Mouse (Mus musculus) small intestine, adult 2 months (tissue): ENCODE data around the gene Rspry1. TPM values are rescaled to one million over a fixed set of nuclear protein-coding genes. Genes with fewer than 3 reads are reported as not detected.
A peak's percentile ranks its signal among the peaks of the same experiment; 100 is the strongest.

Experiments
- H3K27ac ChIP-seq: fragments of 200-500 bp; 2 replicates; pipeline ENCODE4 v1.5.1; 2012; ENCODE audit warnings: low read depth, low read length, control low read depth, inconsistent platforms; ENCODE audit not compliant: insufficient read depth
- H3K27me3 ChIP-seq: fragments of 200-500 bp; 2 replicates; pipeline ENCODE4 v1.6.1; 2012; ENCODE audit warnings: mild to moderate bottlenecking, moderate library complexity, low read length, inconsistent platforms; ENCODE audit not compliant: control insufficient read depth, insufficient read depth
- H3K36me3 ChIP-seq: fragments of 200-500 bp; 2 replicates; pipeline ENCODE4 v1.6.1; 2012; ENCODE audit warnings: mild to moderate bottlenecking, low read length, control low read depth, inconsistent platforms; ENCODE audit not compliant: control insufficient read depth, insufficient read depth
- H3K4me1 ChIP-seq: fragments of 200-500 bp; 2 replicates; pipeline ENCODE4 v1.6.1; 2012; ENCODE audit warnings: low read length, inconsistent platforms, mixed read lengths; ENCODE audit not compliant: control insufficient read depth, insufficient read depth, insufficient read length
- H3K4me3 ChIP-seq: fragments of 200-500 bp; 2 replicates; pipeline ENCODE4 v1.5.1; 2012; ENCODE audit warnings: low read depth, mild to moderate bottlenecking, control low read depth, inconsistent platforms, low read length, moderate library complexity
- CTCF ChIP-seq: fragments of 200-500 bp; IDR thresholded peaks from 2 replicates; pipeline ENCODE4 v1.5.1; 2012; ENCODE audit warnings: low read depth, mild to moderate bottlenecking, control low read depth, inconsistent platforms, low read length, moderate library complexity, mixed read lengths; ENCODE audit not compliant: insufficient replicate concordance, insufficient read length; ENCODE audit errors: extremely low read depth
- POLR2A ChIP-seq: fragments of 200-500 bp; IDR thresholded peaks from 2 replicates; pipeline ENCODE4 v1.6.1; 2012; ENCODE audit warnings: low read depth, mild to moderate bottlenecking, control low read depth, inconsistent platforms, low read length, moderate library complexity
- WGBS: fragments of 180-500 bp; shearing (Covaris S2); methylation state at CpG from one replicate; pipeline ENCODE4 v1.1.7; 2018; 5-methylcytosine and 5-hydroxymethylcytosine counted together
- polyA plus RNA-seq: library from polyadenylated mRNA; depleted of rRNA; stranded (reverse); fragments of >200 nt; gene quantifications from 2 replicates; pipeline ENCODE4 v1.2.3, GENCODE M21; 2012

Gene Rspry1
- polyA plus RNA-seq, 1 experiment, result 3.5 TPM

GRCm38 (mm10) chr8:94646165-94646564 is 44.4 kb downstream of the Rspry1 start:
- TF ChIP-seq CTCF, result no peak
- no peak for TF ChIP-seq POLR2A
- H3K36me3 ChIP-seq, result peaks cover 49% of the 10 kb centered on the region
- 95% methylated on average over 3 of the region's 3 CpGs for WGBS
- H3K4me3 ChIP-seq, result no peak overlapping the region
- H3K27ac ChIP-seq, result no peak overlapping the region
- H3K4me1 ChIP-seq, result no peaks in the 10 kb centered on the region
- H3K27me3 ChIP-seq, result no peaks in the 10 kb centered on the region

DNA sequence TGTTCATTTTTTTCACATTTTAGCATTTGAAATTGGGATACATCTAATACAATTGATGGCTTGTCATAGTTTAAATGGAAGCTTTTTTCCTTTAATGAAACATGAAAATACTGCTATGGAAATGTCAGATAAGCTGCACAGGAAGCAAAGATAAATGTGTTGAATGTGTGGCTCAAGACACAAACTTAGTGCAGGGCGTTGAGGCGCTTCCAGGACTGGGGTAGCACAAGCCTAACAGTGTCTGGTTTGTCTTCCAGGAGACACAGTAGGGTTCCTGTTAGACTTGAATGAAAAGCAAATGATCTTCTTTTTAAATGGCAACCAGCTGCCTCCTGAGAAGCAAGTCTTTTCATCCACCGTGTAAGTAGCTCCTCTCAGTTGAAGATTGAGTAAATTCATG is 47.8 kb downstream of the Rspry1 start:
- no peak for TF ChIP-seq CTCF
- no peak for TF ChIP-seq POLR2A
- H3K4me1 ChIP-seq, result no peaks in the 10 kb centered on the region
- peaks cover 47% of the 10 kb centered on the region for H3K36me3 ChIP-seq
- 91% methylated on average over 3 of the region's 3 CpGs for WGBS
- no peak overlapping the region for H3K4me3 ChIP-seq
- H3K27me3 ChIP-seq, result no peaks in the 10 kb centered on the region
- no peak overlapping the region for H3K27ac ChIP-seq

DNA sequence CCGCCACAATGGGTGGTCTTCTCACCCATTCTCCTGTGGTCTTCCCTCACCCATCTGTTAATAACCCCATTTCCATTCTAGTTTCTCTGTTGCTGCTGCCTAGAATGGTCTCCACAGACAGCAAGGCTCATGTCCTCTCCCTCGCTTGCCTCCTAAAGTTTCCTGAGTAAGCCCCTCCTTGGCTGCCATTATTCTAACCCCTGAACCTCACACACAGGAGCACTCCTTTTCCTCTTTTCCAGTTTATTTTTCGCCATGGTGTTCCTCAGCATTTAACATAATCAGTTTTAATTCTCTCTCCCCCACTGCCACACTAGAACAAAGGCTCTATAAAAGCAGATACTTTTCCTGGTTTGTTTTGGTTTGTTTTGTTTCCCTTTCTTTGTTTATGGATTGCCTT is 51.2 kb downstream of the Rspry1 start:
- no peak overlapping the region for H3K27ac ChIP-seq
- no peak overlapping the region for H3K4me3 ChIP-seq
- 95% methylated on average over 3 of the region's 3 CpGs for WGBS
- peaks cover 40% of the 10 kb centered on the region for H3K36me3 ChIP-seq
- H3K4me1 ChIP-seq, result no peaks in the 10 kb centered on the region
- TF ChIP-seq POLR2A (no peak), CTCF (no peak)
- H3K27me3 ChIP-seq, result no peaks in the 10 kb centered on the region

DNA sequence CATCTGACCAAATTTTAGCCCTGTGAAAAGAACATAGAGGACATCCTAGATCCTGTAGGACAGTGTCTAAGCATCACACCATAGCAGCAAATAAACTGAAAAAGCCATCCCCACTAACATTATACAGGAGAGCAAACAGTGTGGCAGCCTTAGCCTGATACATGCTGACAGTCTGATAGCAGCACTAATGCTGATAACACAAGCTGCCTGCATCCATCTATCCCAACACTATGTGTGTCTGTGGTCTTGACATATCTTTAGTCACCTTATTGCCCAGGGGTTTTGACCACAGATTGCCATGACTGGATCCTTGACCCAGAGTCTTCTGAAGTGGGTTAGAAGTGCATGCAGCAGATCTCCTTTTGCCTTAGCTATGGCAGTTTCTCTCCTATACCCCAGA is 53.3 kb downstream of the Rspry1 start:
- TF ChIP-seq POLR2A, result no peak
- no peak for TF ChIP-seq CTCF
- Histone ChIP-seq H3K4me1 (no peaks in the 10 kb centered on the region), H3K27ac (no peak overlapping the region), H3K27me3 (no peaks in the 10 kb centered on the region), H3K36me3 (peaks cover 36% of the 10 kb centered on the region), H3K4me3 (no peak overlapping the region)

DNA sequence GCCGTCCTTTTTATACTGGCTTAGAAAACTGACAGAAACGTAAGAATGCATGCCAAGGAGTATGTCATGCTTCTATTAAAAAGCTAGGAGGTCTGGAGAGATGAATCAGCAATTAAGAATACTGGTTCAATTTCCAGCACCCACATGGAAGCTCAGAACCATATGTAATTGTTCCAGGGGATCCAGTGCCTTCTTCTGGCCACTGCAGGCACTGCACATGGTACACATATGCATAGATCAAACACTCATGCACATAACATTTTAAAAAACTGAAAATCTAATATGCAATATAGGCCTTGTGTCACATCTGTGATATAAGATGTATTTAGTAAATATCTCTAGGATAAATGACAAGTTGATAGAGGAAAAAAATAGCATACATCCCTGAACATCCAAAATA is 56.3 kb downstream of the Rspry1 start:
- H3K36me3 ChIP-seq, result peaks cover 21% of the 10 kb centered on the region

DNA sequence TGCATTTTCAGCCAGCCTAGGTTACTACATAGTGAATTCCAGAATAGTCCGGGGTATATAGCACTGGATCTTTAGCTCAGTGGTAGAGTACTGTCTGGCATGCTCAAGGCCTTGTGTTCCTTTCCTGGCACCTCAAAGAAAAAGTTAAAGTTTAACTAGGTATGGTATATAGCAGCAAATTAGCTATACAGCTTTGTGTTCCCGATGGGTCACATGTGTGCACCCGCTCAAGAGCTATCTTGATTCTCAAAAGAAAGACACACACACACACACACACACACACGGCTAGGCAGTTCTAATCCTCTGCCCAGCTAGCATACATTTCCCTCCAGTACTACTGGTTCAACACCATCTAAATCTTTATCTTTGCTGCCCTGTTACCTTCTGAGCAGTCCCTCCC is 58.7 kb downstream of the Rspry1 start:
- WGBS, result 35% methylated on average over 4 of the region's 4 CpGs
- H3K4me1 ChIP-seq, result peaks cover 7% of the 10 kb centered on the region; the same call in 1 of the 2 replicates
- TF ChIP-seq CTCF (no peak), POLR2A (no peak)
- no peaks in the 10 kb centered on the region for H3K27me3 ChIP-seq
- no peak overlapping the region for H3K4me3 ChIP-seq
- peaks cover 12% of the 10 kb centered on the region for H3K36me3 ChIP-seq
- H3K27ac ChIP-seq, result peak overlapping the region; percentile 72

More for the DNA sequence above, 56.3 kb downstream of the Rspry1 start:
- Histone ChIP-seq H3K27me3 (no peaks in the 10 kb centered on the region), H3K27ac (no peak overlapping the region), H3K4me1 (peaks cover 7% of the 10 kb centered on the region; the same call in 1 of the 2 replicates), H3K4me3 (no peak overlapping the region)
- TF ChIP-seq POLR2A (no peak), CTCF (no peak)
- WGBS, result 99% methylated on average over 2 of the region's 2 CpGs

GRCm38 (mm10) chr8:94664722-94665121 is 63.0 kb downstream of the Rspry1 start:
- Histone ChIP-seq H3K27ac (no peak overlapping the region), H3K4me3 (no peak overlapping the region), H3K36me3 (0 out of 2 replicates have a peak, but pooled peaks cover 5% of the 10 kb centered on the region), H3K27me3 (no peaks in the 10 kb centered on the region), H3K4me1 (peaks cover 7% of the 10 kb centered on the region; the same call in 1 of the 2 replicates)
- WGBS, result 78% methylated on average over 2 of the region's 2 CpGs
- TF ChIP-seq CTCF (no peak), POLR2A (no peak)

GRCm38 (mm10) chr8:94666456-94667308 is 64.9 kb downstream of the Rspry1 start, which contains the start of gene Arl2bp:
TSS of gene Arl2bp (plus strand) at chr8:94666600.
- peak within 1 kb of the TSS; percentile 78 for H3K4me3 ChIP-seq
- WGBS, result under 1% methylated on average over 74 of the region's 74 CpGs
- peaks cover 17% of the 10 kb centered on the region for H3K36me3 ChIP-seq
- H3K4me1 ChIP-seq, result no peaks in the 10 kb centered on the region
- TF ChIP-seq CTCF (no peak), POLR2A (peak; percentile 47; the same call in 1 of the 2 replicates)
- H3K27me3 ChIP-seq, result no peaks in the 10 kb centered on the region
- peak within 1 kb of the TSS; percentile 60 for H3K27ac ChIP-seq
